Mouse (Mus musculus) bone marrow macrophage, adult 2 months (primary cell): ENCODE measurements at regions not wholly inside any gene's neighbourhood (a gene's known extent, or its start where the extent isn't known, plus 50 kb on each side); places are given as distances from the start of the nearest gene placed in this dataset.

ENCODE experiments used
- CTCF ChIP-seq: IDR thresholded peaks from 2 replicates; pipeline ENCODE4 v1.5.1; 2012; ENCODE audit warnings: low read depth, mild to moderate bottlenecking, low read length, moderate library complexity
- POLR2A ChIP-seq: IDR thresholded peaks from 2 replicates; pipeline ENCODE4 v1.6.1; 2012; ENCODE audit warnings: mild to moderate bottlenecking, low read depth, low read length, borderline replicate concordance

GRCm38 (mm10) chrX:99409858-99410257 lies 61.2 kb downstream of the Pja1 start:
- TF ChIP-seq POLR2A: no peak
- TF ChIP-seq CTCF: no peak
